Mouse (Mus musculus): ENCODE results near the gene Bcl6b. TPM values are rescaled to one million over a fixed set of nuclear protein-coding genes. Genes with fewer than 3 reads are reported as not detected.

Bcl6b gene
- polyA plus RNA-seq, 1 experiment from 2014 or later: 11.9 TPM

- Histone ChIP-seq H3K9ac (ENCODE audit: low read depth, low read length) (no peak overlapping the region), H3K27me3 (ENCODE audit: control insufficient read depth, insufficient read depth, low read length) (peaks cover 37% of the 10 kb centered on the region), H3K27ac (ENCODE audit: low read depth, low read length) (no peak overlapping the region), H3K36me3 (ENCODE audit: control insufficient read depth, insufficient read depth, low read length) (no peaks in the 10 kb centered on the region), H3K4me2 (peak overlapping the region; percentile 62), H3K4me3 (ENCODE audit: low read depth, low read length) (peak overlapping the region; percentile 33), H3K4me1 (ENCODE audit: control insufficient read depth, insufficient read depth, low read length) (no peaks in the 10 kb centered on the region), H3K9me3 (replicated peaks; ENCODE audit: control insufficient read depth, low read length) (no peaks in the 10 kb centered on the region)
- WGBS (ENCODE audit: insufficient replicate concordance): 6% methylated on average over 18 of the region's 18 CpGs
- no peak for ATAC-seq (replicated peaks; ENCODE audit: insufficient number of reproducible peaks, low FRiP score, low TSS enrichment)
Observed at GRCm38 (mm10) chr11:70254337-70254736, 24.7 kb upstream of the Bcl6b start.

- H3K36me3 ChIP-seq (ENCODE audit: control insufficient read depth, insufficient read depth, low read length): no peaks in the 10 kb centered on the region
- H3K9me3 ChIP-seq (replicated peaks; ENCODE audit: control insufficient read depth, low read length): no peaks in the 10 kb centered on the region
- peaks cover 37% of the 10 kb centered on the region for H3K27me3 ChIP-seq (ENCODE audit: control insufficient read depth, insufficient read depth, low read length)
- no peak overlapping the region for H3K27ac ChIP-seq (ENCODE audit: low read depth, low read length)
- 66% methylated on average over 8 of the region's 8 CpGs for WGBS (ENCODE audit: insufficient replicate concordance)
- no peak overlapping the region for H3K4me2 ChIP-seq
- H3K4me3 ChIP-seq (ENCODE audit: low read depth, low read length): no peak overlapping the region
- ATAC-seq (replicated peaks; ENCODE audit: insufficient number of reproducible peaks, low FRiP score, low TSS enrichment): no peak
- no peaks in the 10 kb centered on the region for H3K4me1 ChIP-seq (ENCODE audit: control insufficient read depth, insufficient read depth, low read length)
- H3K9ac ChIP-seq (ENCODE audit: low read depth, low read length): no peak overlapping the region
Observed at GRCm38 (mm10) chr11:70251853-70252252, 22.3 kb upstream of the Bcl6b start.

- Histone ChIP-seq H3K9ac (ENCODE audit: low read depth, low read length) (no peak overlapping the region), H3K36me3 (ENCODE audit: control insufficient read depth, insufficient read depth, low read length) (no peaks in the 10 kb centered on the region), H3K4me1 (ENCODE audit: control insufficient read depth, insufficient read depth, low read length) (no peaks in the 10 kb centered on the region), H3K4me3 (ENCODE audit: low read depth, low read length) (no peak overlapping the region), H3K27me3 (ENCODE audit: control insufficient read depth, insufficient read depth, low read length) (peaks cover 40% of the 10 kb centered on the region), H3K27ac (ENCODE audit: low read depth, low read length) (no peak overlapping the region), H3K9me3 (replicated peaks; ENCODE audit: control insufficient read depth, low read length) (no peaks in the 10 kb centered on the region), H3K4me2 (no peak overlapping the region)
- no peak for ATAC-seq (replicated peaks; ENCODE audit: insufficient number of reproducible peaks, low FRiP score, low TSS enrichment)
- WGBS (ENCODE audit: insufficient replicate concordance): 57% methylated on average over 11 of the region's 11 CpGs
Observed at GRCm38 (mm10) chr11:70250150-70250549, 20.6 kb upstream of the Bcl6b start.

- Histone ChIP-seq H3K27me3 (ENCODE audit: control insufficient read depth, insufficient read depth, low read length) (peaks cover 16% of the 10 kb centered on the region; the same call in 1 of the 2 replicates), H3K9me3 (replicated peaks; ENCODE audit: control insufficient read depth, low read length) (no peaks in the 10 kb centered on the region), H3K27ac (ENCODE audit: low read depth, low read length) (no peak overlapping the region), H3K36me3 (ENCODE audit: control insufficient read depth, insufficient read depth, low read length) (no peaks in the 10 kb centered on the region), H3K4me3 (ENCODE audit: low read depth, low read length) (no peak overlapping the region), H3K4me1 (ENCODE audit: control insufficient read depth, insufficient read depth, low read length) (no peaks in the 10 kb centered on the region), H3K4me2 (no peak overlapping the region), H3K9ac (ENCODE audit: low read depth, low read length) (no peak overlapping the region)
- no peak for ATAC-seq (replicated peaks; ENCODE audit: insufficient number of reproducible peaks, low FRiP score, low TSS enrichment)
- WGBS (ENCODE audit: insufficient replicate concordance): 47% methylated on average over 9 of the region's 9 CpGs
Observed at GRCm38 (mm10) chr11:70247136-70247845, 17.7 kb upstream of the Bcl6b start.

- 66% methylated on average over 11 of the region's 11 CpGs for WGBS (ENCODE audit: insufficient replicate concordance)
- ATAC-seq (replicated peaks; ENCODE audit: insufficient number of reproducible peaks, low FRiP score, low TSS enrichment): no peak
- H3K36me3 ChIP-seq (ENCODE audit: control insufficient read depth, insufficient read depth, low read length): no peaks in the 10 kb centered on the region
- H3K4me3 ChIP-seq (ENCODE audit: low read depth, low read length): no peak overlapping the region
- peaks cover 15% of the 10 kb centered on the region; the same call in 1 of the 2 replicates for H3K4me1 ChIP-seq (ENCODE audit: control insufficient read depth, insufficient read depth, low read length)
- no peaks in the 10 kb centered on the region for H3K9me3 ChIP-seq (replicated peaks; ENCODE audit: control insufficient read depth, low read length)
- H3K9ac ChIP-seq (ENCODE audit: low read depth, low read length): no peak overlapping the region
- peaks cover 10% of the 10 kb centered on the region; the same call in 1 of the 2 replicates for H3K27me3 ChIP-seq (ENCODE audit: control insufficient read depth, insufficient read depth, low read length)
- no peak overlapping the region for H3K4me2 ChIP-seq
- H3K27ac ChIP-seq (ENCODE audit: low read depth, low read length): no peak overlapping the region
Observed at GRCm38 (mm10) chr11:70242591-70242990, 13.0 kb upstream of the Bcl6b start.

- Histone ChIP-seq H3K27ac (ENCODE audit: low read depth, low read length) (peak within 1 kb of the TSS; percentile 96), H3K36me3 (ENCODE audit: control insufficient read depth, insufficient read depth, low read length) (0 out of 2 replicates have a peak, but pooled peaks cover 2% of the 10 kb centered on the region), H3K9me3 (replicated peaks; ENCODE audit: control insufficient read depth, low read length) (no peaks in the 10 kb centered on the region), H3K4me3 (ENCODE audit: low read depth, low read length) (peak within 1 kb of the TSS; percentile 77), H3K4me1 (ENCODE audit: control insufficient read depth, insufficient read depth, low read length) (peaks cover 27% of the 10 kb centered on the region), H3K4me2 (peak within 1 kb of the TSS; percentile 94), H3K27me3 (ENCODE audit: control insufficient read depth, insufficient read depth, low read length) (0 out of 2 replicates have a peak, but pooled peaks cover 4% of the 10 kb centered on the region), H3K9ac (ENCODE audit: low read depth, low read length) (peak within 1 kb of the TSS; percentile 93)
- WGBS (ENCODE audit: insufficient replicate concordance): under 1% methylated on average over 33 of the region's 35 CpGs
- 0 out of 2 replicates have a peak, but pooled peaks have one; percentile 32 for ATAC-seq (replicated peaks; ENCODE audit: insufficient number of reproducible peaks, low FRiP score, low TSS enrichment)
Observed at GRCm38 (mm10) chr11:70239541-70240279, 10.1 kb upstream of the Bcl6b start, which contains the start of the genes Gm21988 and Rnasek. Gene Gm21988 (minus strand): TSS chr11:70239830. Gene Rnasek (minus strand): TSS chr11:70239842.

GRCm38 (mm10) chr11:70238591-70239440 is 9.2 kb upstream of the Bcl6b start:
- WGBS (ENCODE audit: insufficient replicate concordance): 11% methylated on average over 23 of the region's 23 CpGs
- Histone ChIP-seq H3K4me1 (ENCODE audit: control insufficient read depth, insufficient read depth, low read length) (peaks cover 27% of the 10 kb centered on the region), H3K4me2 (peak overlapping the region; percentile 94), H3K9me3 (replicated peaks; ENCODE audit: control insufficient read depth, low read length) (no peaks in the 10 kb centered on the region), H3K9ac (ENCODE audit: low read depth, low read length) (peak overlapping the region; percentile 93), H3K36me3 (ENCODE audit: control insufficient read depth, insufficient read depth, low read length) (0 out of 2 replicates have a peak, but pooled peaks cover 2% of the 10 kb centered on the region), H3K4me3 (ENCODE audit: low read depth, low read length) (peak overlapping the region; percentile 77), H3K27ac (ENCODE audit: low read depth, low read length) (peak overlapping the region; percentile 96), H3K27me3 (ENCODE audit: control insufficient read depth, insufficient read depth, low read length) (no peaks in the 10 kb centered on the region)
- no peak for ATAC-seq (replicated peaks; ENCODE audit: insufficient number of reproducible peaks, low FRiP score, low TSS enrichment)

Data from heart, embryonic 11.5 days (tissue).